Mouse (Mus musculus) c-Kit-positive CD71-positive TER-119-negative erythroid progenitor cells, embryonic 14.5 days (primary cell): Measurements from ENCODE around the gene Timm10b.

ENCODE experiments used
- DNase-seq: peaks from one replicate; pipeline ENCODE4 v3.0.0-alpha.2; 2013; ENCODE audit warnings: low read depth

Gene Timm10b

DNA sequence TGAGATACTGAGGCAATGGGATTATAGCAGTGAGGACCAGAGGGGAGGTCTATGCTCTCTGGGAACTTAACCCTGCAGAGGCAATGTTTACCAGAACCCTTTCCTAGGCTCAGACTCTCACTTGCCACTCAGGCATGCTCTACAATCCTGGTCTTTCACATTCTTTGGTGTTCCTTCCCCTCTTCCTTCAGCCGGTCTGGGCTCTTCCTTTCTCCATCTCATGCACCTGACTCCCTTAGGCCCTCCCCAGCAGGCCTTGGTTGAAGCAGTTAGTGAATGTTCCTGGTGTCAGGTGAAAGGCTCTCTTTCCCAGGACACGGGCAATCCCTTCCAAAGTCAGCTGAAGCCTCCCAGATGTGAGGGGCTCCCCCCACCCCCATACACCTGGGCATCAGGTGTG, at the start of gene Timm10b:
Gene Timm10b (plus strand): TSS at position 301 of the 400 bp plus-strand sequence.
- no peak for DNase-seq

GRCm38 (mm10) chr7:105590097-105590496, 49.8 kb upstream of the Timm10b start:
- no peak for DNase-seq

DNA sequence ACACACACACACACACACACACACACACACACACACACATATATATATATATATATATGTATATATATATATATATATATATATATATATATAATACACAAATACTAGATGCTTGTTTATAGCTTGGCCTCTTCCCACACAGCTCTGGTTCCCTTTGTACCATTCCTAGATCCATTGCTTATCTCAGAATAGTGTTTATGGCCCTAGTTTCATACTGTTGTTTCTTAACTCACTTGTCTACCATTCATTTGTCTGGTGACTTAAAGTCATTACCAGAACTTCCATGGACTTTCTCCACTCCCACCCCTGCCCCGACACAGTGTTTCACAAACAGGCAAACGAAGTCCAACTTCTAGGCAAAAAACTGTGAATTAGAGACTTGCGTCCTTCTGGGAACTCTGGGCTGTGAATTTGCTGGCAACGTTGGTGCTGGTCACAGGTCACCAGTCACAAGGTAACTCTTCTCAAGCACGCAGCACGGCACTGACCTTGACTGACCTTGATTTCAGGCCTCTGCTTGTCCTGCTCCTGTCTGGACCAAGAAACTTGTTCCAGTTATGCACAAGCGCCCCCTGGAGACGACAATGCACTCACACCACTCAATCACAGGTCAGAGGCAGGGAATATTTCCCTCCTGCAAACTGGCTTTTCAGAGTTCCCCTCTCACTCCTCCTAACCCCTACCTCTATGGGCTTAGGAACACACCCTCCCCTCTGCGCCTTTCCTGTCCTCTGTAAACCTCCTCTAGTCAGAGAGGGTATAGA, 36.8 kb upstream of the Timm10b start:
- DNase-seq = peak; percentile 23

GRCm38 (mm10) chr7:105608467-105608866, 31.4 kb upstream of the Timm10b start:
- no peak for DNase-seq

DNA sequence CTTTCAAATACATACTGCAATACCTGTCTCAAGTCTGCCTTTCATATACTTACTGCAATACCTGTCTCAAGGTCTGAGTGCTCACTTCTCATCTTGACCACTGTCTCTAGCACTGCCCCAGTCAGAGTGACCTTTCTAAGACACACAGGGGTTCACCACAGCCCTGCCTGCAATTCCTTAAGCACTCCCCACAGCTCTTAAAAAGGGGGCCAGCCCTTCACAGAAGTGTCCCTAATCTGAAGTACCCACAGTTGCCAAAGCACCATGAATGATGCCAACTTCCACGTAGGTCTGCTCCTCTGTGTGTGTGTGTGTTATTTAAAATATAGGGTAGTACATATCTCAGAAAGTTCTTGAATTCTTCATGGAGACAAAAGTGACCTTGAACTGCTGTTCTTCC, 28.1 kb upstream of the Timm10b start:
- no peak for DNase-seq

GRCm38 (mm10) chr7:105614400-105614799, 25.5 kb upstream of the Timm10b start:
- no peak for DNase-seq

- no peak for DNase-seq
These were observed 24.1 kb upstream of the Timm10b start for GRCm38 (mm10) chr7:105615720-105616119.

GRCm38 (mm10) chr7:105616561-105616960, 23.3 kb upstream of the Timm10b start:
- no peak for DNase-seq

DNA sequence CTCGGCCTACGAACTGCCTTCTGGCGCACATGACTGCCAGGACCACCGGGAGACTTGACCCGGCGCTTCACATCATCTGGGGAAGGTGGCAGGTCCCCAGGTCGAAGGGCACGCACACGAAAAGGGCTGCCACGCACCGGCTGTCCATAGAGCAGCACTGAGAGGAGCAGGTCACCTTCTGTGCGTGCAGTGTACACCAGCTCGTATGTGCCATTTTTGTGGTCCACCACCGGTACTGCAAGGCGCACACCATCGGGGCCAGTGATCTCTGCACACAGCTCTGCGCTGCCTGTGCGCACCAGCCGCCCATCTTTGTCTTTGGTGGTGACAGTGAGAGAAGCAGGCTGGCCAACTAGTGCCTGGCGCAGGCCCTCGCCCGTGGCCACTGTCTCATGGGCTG, 22.0 kb upstream of the Timm10b start:
- no peak for DNase-seq

DNA sequence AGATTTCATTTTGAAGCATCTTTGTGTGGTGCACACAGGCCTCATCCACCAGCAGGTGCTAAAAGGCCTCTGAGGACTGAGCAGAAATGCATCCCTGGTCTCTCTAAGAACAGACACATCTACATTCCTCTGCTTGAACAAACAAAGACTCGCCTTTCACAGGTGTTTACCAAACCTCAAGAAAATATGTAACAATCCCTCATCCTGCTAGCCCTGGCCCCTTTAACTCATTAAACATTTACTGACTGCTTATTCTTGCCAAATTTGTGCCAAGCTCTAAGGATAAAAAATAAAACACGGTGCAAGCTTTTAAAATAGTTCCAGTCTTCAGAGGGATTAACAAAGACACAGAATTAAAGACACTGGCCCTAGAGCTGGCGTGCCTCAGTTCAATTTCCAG, 20.2 kb upstream of the Timm10b start:
- DNase-seq = no peak

- DNase-seq = no peak
These were observed 18.8 kb upstream of the Timm10b start for GRCm38 (mm10) chr7:105621053-105621452.

DNA sequence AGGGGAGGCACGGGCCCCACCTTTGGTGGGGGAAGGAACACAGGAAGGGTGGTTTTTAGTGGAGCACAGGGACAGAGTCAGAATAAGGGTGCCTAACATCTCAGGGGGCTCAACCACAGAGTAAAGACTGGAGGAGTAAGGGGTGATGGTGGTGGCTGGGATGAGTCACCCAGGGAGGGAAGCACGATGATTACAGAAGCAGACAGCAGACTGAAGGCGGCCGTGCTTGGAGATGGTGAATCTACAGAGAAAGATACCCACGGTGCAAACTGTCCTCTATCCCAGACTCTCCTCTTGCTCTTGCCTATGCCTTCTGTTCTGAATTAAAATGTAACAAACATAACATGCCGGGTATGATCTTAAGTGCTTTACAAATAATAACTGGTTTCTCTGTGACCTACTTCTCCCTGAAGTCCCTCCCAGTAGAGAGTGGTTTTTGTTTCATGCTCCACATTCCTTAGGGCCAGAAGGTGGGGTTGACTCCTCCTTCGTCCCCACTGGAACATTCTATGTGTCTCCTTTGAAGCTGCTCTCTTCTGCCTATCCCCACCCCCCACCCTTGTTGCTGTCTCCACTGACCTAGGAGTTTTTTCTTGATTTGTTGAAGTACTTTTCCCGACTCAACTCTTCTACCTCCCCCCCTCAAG, 18.1 kb upstream of the Timm10b start:
- no peak for DNase-seq

- DNase-seq = no peak
These were observed 14.5 kb upstream of the Timm10b start for GRCm38 (mm10) chr7:105625397-105625796.

- DNase-seq = no peak
These were observed 11.2 kb upstream of the Timm10b start for GRCm38 (mm10) chr7:105628633-105629032.

DNA sequence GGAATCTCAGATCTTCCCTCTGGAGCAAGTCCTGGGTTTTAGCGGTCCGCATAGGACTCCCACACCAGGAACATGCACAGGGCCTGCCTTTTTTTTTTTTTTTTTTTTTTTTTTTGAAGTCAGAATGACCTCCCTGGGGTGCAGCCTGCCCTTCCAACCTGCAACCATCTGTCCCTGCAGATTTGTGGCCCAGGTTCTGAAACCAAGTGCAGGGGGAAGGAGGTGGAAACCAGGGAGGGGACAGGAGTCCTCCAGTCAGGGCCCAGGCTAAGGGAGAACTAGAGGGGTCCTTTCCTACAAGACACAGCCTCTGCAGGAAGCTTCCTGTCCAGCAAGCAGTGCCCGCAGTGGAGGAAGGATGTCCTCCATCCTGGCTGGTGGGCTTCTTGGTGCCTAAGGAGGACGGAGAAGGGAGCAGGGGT, 7.3 kb upstream of the Timm10b start:
- no peak for DNase-seq

- DNase-seq = peak; percentile 59
These were observed 6.6 kb upstream of the Timm10b start, which contains the start of gene Trim3 for GRCm38 (mm10) chr7:105633127-105633800. Gene Trim3, minus strand, starts transcription at chr7:105633571.

- no peak for DNase-seq
These were observed 6.1 kb upstream of the Timm10b start for GRCm38 (mm10) chr7:105633801-105634135.

DNA sequence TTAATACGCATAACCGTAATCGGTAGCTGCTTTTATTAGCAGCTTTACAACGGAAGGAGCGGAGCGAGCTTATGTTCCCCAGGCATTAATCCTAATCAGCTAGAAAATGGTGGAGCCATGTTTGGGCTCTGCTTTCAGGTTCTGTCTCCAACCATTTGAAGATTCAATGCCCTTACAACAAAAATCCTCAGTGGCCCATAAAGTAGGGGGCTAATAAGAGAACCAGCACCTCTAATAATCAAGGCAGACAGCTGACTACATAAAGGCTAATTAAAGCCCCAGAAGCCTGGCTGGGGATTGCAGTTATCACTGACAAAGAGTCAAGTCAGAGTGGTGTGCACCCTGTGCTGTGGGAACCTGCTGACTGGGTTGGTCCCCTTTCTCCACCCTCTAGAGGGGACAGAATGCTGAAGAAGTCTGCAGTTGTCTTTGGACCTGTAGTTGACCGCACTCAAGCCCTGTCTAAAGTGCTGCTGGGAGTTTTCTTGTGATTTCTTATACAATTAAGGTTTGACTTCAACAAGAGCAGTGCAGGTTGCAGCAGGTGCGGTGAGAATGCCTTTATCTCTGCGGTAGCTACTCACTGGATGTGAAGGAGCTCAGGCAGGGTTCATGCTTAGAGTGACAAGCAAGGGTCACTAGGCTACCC, 5.5 kb upstream of the Timm10b start:
- no peak for DNase-seq

GRCm38 (mm10) chr7:105635726-105636125, 4.1 kb upstream of the Timm10b start:
- no peak for DNase-seq

- DNase-seq = no peak
These were observed 1.1 kb upstream of the Timm10b start for GRCm38 (mm10) chr7:105638776-105639175.

GRCm38 (mm10) chr7:105639304-105639703, 552 bp upstream of the Timm10b start:
- no peak for DNase-seq

- peak; percentile 95 for DNase-seq
These were observed 507 bp downstream of the Timm10b start, which contains the start of the genes Arfip2 and Gm45799 for GRCm38 (mm10) chr7:105640233-105640893. Gene Arfip2, minus strand, starts transcription at chr7:105640416. Gene Gm45799, plus strand, starts transcription at chr7:105640552.
